Mouse (Mus musculus): ENCODE data around the gene Rpl18a. TPM values are rescaled to one million over a fixed set of nuclear protein-coding genes. Genes with fewer than 3 reads are reported as not detected.
A peak's percentile ranks its signal among the peaks of the same experiment; 100 is the strongest.

Rpl18a gene
- polyA plus RNA-seq (2012; rRNA removed) = 3,092 and 4,066 TPM in 2 replicates

GRCm38 (mm10) chr8:70897021-70897680 lies at the start of gene Rpl18a:
Gene Rpl18a, minus strand, starts transcription at chr8:70897412.
- DNase-seq (ENCODE audit: low read depth) = peak; percentile 100
- TF ChIP-seq POLR2A (IDR thresholded peaks at IDR 0.05; ENCODE audit: borderline replicate concordance, extremely low read depth, insufficient read depth, insufficient read length, poor library complexity, severe bottlenecking) (peak; percentile 78), CTCF (IDR thresholded peaks at IDR 0.05; ENCODE audit: borderline replicate concordance, extremely low read depth, insufficient read depth, insufficient read length) (no peak)

GRCm38 (mm10) chr8:70943187-70943586 lies 46.0 kb upstream of the Rpl18a start:
- DNase-seq (ENCODE audit: low read depth) = no peak
- no peak for TF ChIP-seq CTCF (IDR thresholded peaks at IDR 0.05; ENCODE audit: borderline replicate concordance, extremely low read depth, insufficient read depth, insufficient read length)
- TF ChIP-seq POLR2A (IDR thresholded peaks at IDR 0.05; ENCODE audit: borderline replicate concordance, extremely low read depth, insufficient read depth, insufficient read length, poor library complexity, severe bottlenecking) = no peak

DNA sequence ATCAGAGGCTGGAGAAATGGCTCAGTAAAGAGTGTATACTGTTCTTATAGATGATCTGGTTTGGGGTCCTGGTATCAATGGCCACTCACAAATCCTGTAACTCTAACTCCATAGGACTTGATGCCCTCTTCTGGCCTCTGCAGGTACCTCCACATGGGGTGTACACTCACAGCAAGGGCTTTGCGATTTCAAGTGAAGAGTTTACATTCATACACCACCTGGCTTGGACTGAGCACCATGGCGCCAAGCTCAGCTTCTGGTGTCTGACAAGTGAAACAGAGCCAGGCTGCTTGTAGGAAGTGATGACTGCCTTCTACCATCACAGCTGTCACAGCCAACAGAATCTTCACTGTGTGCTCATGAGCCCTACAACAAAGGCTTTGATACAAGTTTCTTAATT lies 44.3 kb upstream of the Rpl18a start:
- no peak for TF ChIP-seq POLR2A (IDR thresholded peaks at IDR 0.05; ENCODE audit: borderline replicate concordance, extremely low read depth, insufficient read depth, insufficient read length, poor library complexity, severe bottlenecking)
- TF ChIP-seq CTCF (IDR thresholded peaks at IDR 0.05; ENCODE audit: borderline replicate concordance, extremely low read depth, insufficient read depth, insufficient read length) = no peak
- peak; percentile 23 for DNase-seq (ENCODE audit: low read depth)

GRCm38 (mm10) chr8:70937200-70937599 lies 40.0 kb upstream of the Rpl18a start:
- TF ChIP-seq CTCF (IDR thresholded peaks at IDR 0.05; ENCODE audit: borderline replicate concordance, extremely low read depth, insufficient read depth, insufficient read length) (no peak), POLR2A (IDR thresholded peaks at IDR 0.05; ENCODE audit: borderline replicate concordance, extremely low read depth, insufficient read depth, insufficient read length, poor library complexity, severe bottlenecking) (no peak)
- no peak for DNase-seq (ENCODE audit: low read depth)

GRCm38 (mm10) chr8:70934786-70935185 lies 37.6 kb upstream of the Rpl18a start:
- TF ChIP-seq CTCF (IDR thresholded peaks at IDR 0.05; ENCODE audit: borderline replicate concordance, extremely low read depth, insufficient read depth, insufficient read length) (no peak), POLR2A (IDR thresholded peaks at IDR 0.05; ENCODE audit: borderline replicate concordance, extremely low read depth, insufficient read depth, insufficient read length, poor library complexity, severe bottlenecking) (no peak)
- peak; percentile 9 for DNase-seq (ENCODE audit: low read depth)

- no peak for DNase-seq (ENCODE audit: low read depth)
- TF ChIP-seq CTCF (IDR thresholded peaks at IDR 0.05; ENCODE audit: borderline replicate concordance, extremely low read depth, insufficient read depth, insufficient read length) (no peak), POLR2A (IDR thresholded peaks at IDR 0.05; ENCODE audit: borderline replicate concordance, extremely low read depth, insufficient read depth, insufficient read length, poor library complexity, severe bottlenecking) (no peak)
These were observed 35.8 kb upstream of the Rpl18a start for GRCm38 (mm10) chr8:70933036-70933435.

DNA sequence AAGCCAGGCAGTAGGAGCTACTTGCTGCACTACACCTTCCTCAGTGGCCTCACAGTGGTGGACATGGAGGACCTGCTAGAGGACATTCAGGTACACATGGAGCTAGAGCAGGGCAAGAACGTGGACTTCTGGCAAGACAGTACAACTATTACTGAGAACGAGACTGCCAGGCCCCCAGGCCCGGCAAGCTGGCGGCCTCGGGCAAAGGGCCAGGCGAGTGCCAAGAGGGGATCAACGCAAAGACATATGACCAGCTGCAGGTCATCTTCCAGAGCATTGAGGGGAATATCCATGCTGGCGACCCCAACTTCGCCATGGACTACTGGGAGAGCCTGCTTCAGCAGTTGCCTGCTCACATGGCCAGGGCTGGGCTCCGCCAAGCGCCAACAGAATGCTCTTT lies 34.5 kb upstream of the Rpl18a start:
- DNase-seq (ENCODE audit: low read depth) = no peak
- no peak for TF ChIP-seq POLR2A (IDR thresholded peaks at IDR 0.05; ENCODE audit: borderline replicate concordance, extremely low read depth, insufficient read depth, insufficient read length, poor library complexity, severe bottlenecking)
- no peak for TF ChIP-seq CTCF (IDR thresholded peaks at IDR 0.05; ENCODE audit: borderline replicate concordance, extremely low read depth, insufficient read depth, insufficient read length)

GRCm38 (mm10) chr8:70928778-70929322 lies 31.6 kb upstream of the Rpl18a start:
- no peak for DNase-seq (ENCODE audit: low read depth)
- TF ChIP-seq POLR2A (IDR thresholded peaks at IDR 0.05; ENCODE audit: borderline replicate concordance, extremely low read depth, insufficient read depth, insufficient read length, poor library complexity, severe bottlenecking) (no peak), CTCF (IDR thresholded peaks at IDR 0.05; ENCODE audit: borderline replicate concordance, extremely low read depth, insufficient read depth, insufficient read length) (no peak)

- no peak for TF ChIP-seq POLR2A (IDR thresholded peaks at IDR 0.05; ENCODE audit: borderline replicate concordance, extremely low read depth, insufficient read depth, insufficient read length, poor library complexity, severe bottlenecking)
- no peak for TF ChIP-seq CTCF (IDR thresholded peaks at IDR 0.05; ENCODE audit: borderline replicate concordance, extremely low read depth, insufficient read depth, insufficient read length)
These were observed 30.9 kb upstream of the Rpl18a start for GRCm38 (mm10) chr8:70928096-70928495.

DNA sequence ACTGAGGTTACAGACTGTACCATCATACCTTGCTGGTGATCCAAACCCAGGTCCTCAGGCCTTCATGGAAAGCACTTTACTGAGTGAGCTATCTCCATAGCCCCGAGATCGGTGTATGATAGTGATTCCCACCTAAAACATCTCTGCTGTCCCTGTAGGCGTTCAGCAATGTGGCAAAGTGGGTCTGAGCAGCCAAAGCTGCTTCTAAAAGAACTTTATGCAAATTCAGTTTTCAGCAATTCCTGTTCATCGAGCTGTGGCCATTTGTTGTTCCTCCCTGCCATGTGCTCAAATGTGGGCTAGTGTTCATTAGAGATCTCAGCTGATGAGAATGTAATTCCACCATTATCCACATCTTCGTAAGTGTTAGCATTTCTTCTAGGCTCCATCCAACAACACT lies 29.2 kb upstream of the Rpl18a start:
- no peak for DNase-seq (ENCODE audit: low read depth)
- TF ChIP-seq CTCF (IDR thresholded peaks at IDR 0.05; ENCODE audit: borderline replicate concordance, extremely low read depth, insufficient read depth, insufficient read length) = no peak
- no peak for TF ChIP-seq POLR2A (IDR thresholded peaks at IDR 0.05; ENCODE audit: borderline replicate concordance, extremely low read depth, insufficient read depth, insufficient read length, poor library complexity, severe bottlenecking)

More at GRCm38 (mm10) chr8:70928096-70928495, 30.9 kb upstream of the Rpl18a start:
- DNase-seq (ENCODE audit: low read depth) = peak; percentile 15

DNA sequence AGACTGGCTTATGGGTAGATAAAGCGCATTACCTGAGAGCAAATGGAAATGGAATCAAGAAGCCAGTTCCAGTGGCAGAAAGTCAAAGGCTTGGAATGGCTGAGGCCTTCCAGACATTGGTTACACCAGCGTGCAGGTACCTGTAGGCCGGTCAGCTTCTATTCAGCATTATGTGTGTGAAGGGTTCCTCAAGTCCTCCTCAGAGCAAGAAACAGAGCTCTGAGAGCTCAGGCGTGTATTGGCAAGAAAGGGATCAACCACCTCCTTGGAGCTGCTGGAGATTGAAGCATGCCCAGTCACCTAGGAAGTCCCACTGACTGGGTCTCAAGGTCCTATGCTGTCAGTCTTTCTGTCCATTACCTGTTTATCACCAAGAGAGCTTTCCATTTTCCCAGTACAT lies 28.5 kb upstream of the Rpl18a start:
- TF ChIP-seq CTCF (IDR thresholded peaks at IDR 0.05; ENCODE audit: borderline replicate concordance, extremely low read depth, insufficient read depth, insufficient read length) = no peak
- no peak for DNase-seq (ENCODE audit: low read depth)

DNA sequence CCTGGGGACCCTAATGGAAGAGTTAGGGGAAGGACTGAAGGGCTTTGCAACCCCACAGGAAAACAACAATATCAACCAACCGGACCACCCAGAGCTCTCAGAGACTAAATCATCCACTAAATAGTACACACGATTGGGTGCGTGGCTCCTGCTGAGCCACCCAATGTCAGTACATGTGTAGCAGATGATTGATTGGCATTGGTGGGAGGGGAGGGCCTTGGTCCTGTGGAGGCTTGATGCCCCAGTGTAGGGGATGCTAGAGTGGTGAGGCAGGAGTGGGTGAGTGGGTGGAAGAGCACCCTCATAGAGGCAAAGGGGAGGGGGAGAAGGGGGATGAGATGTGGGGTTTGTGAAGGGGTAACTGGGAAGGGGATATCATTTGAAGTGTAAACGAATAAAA lies 26.9 kb upstream of the Rpl18a start:
- no peak for TF ChIP-seq POLR2A (IDR thresholded peaks at IDR 0.05; ENCODE audit: borderline replicate concordance, extremely low read depth, insufficient read depth, insufficient read length, poor library complexity, severe bottlenecking)
- TF ChIP-seq CTCF (IDR thresholded peaks at IDR 0.05; ENCODE audit: borderline replicate concordance, extremely low read depth, insufficient read depth, insufficient read length) = no peak
- DNase-seq (ENCODE audit: low read depth) = no peak
